Mouse (Mus musculus) hindlimb bud, embryonic 11.5 days (tissue): ENCODE measurements at regions not wholly inside any gene's neighbourhood (a gene's known extent, or its start where the extent isn't known, plus 50 kb on each side); places are given as distances from the start of the nearest gene placed in this dataset.

Experiments
- DNase-seq: peaks from one replicate; pipeline ENCODE4 v3.0.0-alpha.2; 2012; ENCODE audit warnings: low read depth, low spot score; ENCODE audit errors: extremely low spot score

DNA sequence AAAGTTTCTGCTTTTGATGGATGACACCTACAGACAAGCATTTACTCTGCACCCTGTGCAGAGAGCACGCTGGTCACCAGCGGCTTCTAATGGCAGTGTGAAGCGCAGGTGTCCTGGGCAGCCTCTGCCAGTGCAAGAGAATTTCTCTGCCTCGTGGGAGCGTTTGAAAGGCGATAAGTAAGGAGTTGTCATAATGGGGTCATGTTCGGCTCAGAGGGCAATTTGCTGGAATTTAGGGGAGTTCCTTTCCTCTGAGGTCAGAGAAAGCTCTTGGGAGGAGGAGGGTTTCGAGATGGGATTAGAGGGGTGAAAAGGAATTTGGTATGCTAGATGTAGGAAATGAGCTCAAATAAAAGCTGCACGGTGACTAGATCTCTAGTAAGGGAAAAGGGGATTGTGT is 144.5 kb downstream of the Ttc32 start:
- no peak for DNase-seq

DNA sequence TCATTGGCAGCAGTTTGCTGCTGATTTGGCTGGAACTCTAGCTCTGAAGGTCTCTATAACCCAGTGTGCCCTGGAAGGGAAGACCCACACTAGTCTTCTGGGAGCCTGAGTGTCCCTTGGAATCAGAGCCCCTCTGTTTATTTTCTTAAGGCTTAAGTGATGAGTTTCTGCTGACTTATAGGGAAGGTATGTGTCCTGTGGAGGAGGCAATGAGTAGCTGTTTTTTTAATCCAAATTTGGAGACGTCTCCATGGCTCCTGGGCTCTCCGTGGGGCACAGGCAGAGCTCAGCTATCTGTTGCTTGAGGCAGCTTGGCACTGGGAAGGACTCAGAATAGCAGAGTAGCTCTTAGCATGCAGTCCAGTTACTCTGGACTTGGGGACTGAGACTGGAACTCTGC is 146.4 kb downstream of the Ttc32 start:
- no peak for DNase-seq

DNA sequence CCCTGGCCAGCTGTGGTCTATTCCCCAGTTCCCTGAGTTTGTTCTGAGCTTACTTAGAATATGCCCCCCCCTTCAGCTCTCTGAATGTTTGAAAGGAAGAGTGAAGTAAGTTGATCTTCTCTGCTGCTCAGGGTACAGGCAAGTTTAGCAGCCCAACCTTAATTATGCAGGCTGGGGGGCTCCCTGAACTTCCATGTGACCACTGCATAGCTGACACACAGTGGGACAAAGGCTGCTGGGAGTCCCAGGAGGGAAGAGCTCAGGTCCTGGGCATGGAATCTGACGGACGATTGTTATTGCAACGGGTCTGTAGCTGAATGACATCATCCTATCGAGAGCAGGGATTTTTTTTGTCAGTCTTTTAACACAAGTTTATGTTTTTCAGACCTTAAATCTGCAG is 148.8 kb downstream of the Ttc32 start:
- no peak for DNase-seq

- no peak for DNase-seq
Measured at GRCm38 (mm10) chr12:9180677-9181076, 150.9 kb downstream of the Ttc32 start.

- no peak for DNase-seq
Measured at GRCm38 (mm10) chr12:9191721-9192120, 161.9 kb downstream of the Ttc32 start.

- no peak for DNase-seq
Measured at GRCm38 (mm10) chr12:9199321-9199720, 169.5 kb downstream of the Ttc32 start.

GRCm38 (mm10) chr12:9212211-9212610 is 182.4 kb downstream of the Ttc32 start:
- no peak for DNase-seq

DNA sequence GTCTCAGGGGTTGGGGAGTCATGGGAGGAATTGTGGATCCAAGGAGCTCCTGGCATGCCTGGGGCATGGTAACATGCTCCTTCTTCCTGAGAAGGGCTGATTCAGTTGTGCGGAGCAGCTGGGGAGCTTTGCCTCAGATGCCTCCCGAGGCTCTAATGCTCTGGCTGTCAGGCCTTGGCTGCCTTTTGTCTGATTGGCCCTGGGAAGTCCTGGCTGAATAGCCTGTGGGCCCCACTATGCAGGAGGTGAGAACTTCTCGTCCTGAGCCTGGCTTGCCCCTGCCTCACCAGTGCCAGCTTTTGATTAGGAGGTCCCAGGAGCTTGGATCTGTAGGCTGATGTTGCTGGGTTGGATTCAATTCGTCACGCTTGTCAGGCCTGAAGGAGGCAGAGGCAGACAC is 195.2 kb downstream of the Ttc32 start:
- DNase-seq: no peak

DNA sequence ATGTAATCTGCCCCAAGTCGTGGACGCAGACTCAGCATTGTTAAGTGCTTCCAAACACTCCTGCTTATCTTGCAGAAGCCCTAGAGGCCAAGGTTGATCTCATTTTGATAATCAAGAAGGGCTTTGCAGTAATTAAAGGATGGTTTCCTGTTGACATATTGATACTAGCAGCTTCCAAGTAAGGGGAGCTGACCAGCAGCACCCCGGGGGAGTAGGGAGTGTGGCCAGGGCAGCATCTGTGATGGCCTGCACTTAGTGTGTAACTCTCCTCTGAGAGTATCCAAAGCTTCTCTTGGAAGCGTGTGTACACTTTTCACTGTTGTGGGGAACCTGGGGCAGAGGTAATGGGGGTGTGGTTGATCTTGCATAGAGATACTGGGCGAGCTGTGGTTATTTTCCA is 198.1 kb downstream of the Ttc32 start:
- no peak for DNase-seq

DNA sequence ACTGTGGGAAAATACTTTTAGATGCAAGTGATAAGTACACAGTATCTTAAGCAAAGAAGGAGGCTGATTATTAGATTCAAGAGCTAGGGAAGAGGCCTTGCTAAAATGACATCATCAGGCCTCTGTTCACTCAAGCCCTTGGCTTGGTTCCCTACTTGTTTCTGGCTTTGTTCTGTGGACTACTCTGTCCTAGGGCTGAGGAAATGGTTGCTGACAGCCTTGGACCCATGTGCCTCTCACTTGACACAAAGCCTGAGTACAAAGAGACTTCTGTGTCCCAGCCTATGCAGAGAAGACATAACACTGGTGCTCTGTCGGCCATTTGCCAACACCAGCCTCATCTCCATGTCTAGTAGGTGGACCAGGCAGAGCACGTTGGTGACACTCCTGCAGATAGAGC is 198.7 kb downstream of the Ttc32 start:
- DNase-seq: no peak

DNA sequence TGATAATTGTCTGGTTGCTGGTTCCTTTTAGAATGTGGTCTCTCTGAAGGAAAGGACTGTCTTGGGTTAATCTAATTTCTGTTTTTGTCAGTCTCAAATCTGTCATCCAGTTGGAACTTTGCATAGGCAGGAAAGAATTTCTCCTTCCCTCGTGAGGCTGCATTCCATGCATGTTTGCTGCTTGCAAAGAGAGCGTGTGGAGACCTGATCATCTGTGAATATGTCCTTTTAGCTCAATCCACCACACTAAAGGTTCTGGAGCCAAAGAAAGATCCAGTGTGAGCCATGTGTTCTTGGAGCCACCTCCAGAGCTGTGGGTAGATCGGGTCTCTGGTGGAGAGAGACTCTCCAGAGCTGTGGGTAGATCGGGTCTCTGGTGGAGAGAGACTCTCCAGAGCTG is 200.2 kb downstream of the Ttc32 start:
- no peak for DNase-seq

DNA sequence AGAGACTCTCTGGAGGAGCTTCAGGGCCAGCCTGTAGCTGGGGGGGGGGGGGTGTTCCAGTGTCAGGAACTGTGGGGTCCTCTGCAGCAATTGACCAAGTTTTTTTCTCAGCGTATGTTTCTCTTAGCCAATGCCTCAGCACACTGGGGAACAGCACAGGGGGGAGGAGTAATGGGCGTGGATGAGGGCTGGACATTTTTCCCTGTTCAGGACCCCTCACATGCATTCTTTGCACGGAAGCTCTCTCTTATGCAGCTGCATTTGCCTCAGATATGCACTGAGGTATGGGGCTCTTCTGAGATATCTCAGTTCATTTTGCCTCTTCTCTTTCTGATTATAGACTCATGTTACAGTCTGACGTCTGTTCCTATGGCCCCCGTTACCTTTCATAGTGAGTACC is 200.8 kb downstream of the Ttc32 start:
- no peak for DNase-seq

GRCm38 (mm10) chr12:9232431-9232830 is 202.6 kb downstream of the Ttc32 start:
- DNase-seq: no peak

DNA sequence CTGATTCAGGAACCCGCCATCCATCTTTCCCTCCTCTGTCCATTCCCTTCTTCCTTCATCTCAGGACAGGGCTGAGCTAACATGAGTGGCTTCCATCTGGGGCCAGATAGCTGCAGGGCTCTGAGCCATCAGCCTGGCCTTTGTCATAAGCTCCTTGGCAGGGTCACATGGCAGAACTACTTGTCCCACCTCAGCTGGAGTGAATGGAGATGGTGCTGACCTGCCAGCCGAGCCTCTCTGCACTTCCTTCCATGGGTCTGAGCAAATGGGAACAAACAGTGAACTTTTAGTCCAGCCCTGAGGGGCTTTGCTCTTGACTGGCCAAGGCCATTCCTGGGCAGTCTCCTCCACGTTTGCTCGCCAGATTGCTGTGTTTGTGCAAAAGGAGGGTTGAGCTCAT is 206.1 kb downstream of the Ttc32 start:
- no peak for DNase-seq

DNA sequence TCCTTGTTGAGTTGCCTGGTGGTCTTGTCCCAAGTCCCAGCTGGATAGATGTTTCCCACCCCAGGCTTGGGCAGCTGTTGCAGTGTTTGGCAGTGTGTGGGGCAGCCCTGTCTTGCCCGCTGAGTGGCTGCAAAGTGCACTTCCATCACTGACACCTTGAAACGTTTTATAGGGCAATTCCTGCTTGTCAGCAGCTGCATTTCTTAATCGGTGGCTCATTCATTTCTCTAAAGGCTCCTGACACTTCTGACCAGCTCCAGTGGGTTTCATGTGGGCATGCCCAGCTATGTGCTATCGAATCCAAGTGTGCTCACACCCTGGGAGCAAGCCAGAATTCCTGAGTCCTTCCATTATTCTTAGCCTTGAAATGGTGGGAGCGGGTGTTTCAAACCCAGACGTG is 207.7 kb downstream of the Ttc32 start:
- no peak for DNase-seq

DNA sequence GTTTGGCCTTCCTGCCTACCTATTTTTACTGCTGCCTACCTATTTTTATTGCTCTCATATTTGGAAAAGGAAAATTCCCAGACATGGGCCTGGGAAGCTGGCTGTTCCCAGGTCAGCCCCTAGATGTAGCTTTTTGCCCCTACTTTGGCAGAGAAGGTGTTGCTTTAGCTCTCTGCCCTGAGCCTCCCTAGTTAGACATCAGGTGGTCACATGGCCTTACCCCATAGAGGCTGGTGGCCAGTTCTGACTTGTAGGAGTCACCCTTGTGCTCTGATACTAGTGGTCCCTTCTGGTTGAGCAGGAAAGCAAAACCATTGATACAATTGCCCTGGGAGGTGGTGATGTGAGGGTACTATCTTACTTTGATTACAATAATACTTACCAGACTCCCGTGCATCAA is 208.2 kb downstream of the Ttc32 start:
- no peak for DNase-seq

- no peak for DNase-seq
Measured at GRCm38 (mm10) chr12:9247506-9247905, 217.7 kb downstream of the Ttc32 start.

- DNase-seq: no peak
Measured at GRCm38 (mm10) chr12:9251772-9252171, 222.0 kb downstream of the Ttc32 start.

DNA sequence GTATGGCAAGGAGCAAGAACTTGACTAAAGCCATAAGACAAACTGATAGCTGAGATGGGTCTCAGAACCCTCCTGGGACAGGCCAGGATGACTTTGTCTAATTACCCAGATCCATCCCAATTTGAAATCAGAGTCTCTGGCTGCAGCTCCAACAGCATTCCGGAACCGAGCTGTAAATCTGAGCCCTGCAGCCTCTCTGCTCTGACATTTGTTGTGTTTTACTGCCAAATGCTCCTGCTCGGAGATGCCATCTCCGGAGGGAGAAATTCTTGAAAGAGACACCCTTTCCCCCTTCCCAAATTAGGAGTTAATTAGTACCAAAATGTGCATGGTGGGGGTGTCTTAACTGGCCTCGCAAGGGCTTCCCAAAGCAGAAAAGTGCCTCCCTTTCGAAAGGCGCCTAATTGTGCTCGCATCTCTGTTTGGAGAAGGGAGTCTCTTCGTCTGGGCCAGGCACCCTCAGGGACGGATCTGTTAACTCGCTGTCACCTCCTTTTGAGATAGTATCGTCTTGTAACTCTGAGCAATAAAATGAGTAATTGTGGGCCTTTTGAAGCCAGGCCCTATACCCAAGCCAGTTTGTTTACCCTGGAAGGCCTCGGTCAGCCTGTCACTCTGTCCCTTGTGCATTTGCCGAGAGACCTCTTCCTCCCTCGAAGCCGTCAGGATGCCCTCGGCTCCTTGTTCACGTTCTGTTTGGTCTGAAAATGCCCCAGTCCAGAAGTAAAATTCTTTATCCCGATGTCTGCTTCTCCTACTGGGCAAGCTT is 223.7 kb downstream of the Ttc32 start:
- no peak for DNase-seq

- DNase-seq: no peak
Measured at GRCm38 (mm10) chr12:9254301-9254860, 224.6 kb downstream of the Ttc32 start.

- no peak for DNase-seq
Measured at GRCm38 (mm10) chr12:9255661-9256486, 226.1 kb downstream of the Ttc32 start.

DNA sequence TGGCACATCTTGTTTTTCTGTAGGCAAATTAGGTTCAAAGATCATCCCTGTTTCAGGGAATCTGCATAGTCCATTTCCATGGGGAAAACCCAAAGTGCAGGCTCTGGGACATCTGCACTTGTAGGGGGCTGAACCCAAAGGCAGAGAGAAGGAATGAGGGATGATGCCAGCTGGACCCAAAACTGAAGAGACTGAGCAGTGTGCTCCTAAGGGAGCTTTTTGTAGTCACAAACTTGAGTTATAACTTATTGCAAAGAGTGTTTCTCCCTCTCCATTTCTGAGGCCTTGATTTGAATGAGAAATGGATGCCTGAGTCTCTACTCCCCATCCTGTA is 226.7 kb downstream of the Ttc32 start:
- DNase-seq: no peak
